Mouse (Mus musculus) v-Abl transformed pro-B cells (cell line): ENCODE data around the gene Gm20822.
"Not testable (repeated sequence)": the region's sequence is repeated elsewhere in the genome, so short reads cannot be mapped to it uniquely, and the experiment has no call there.

Experiments
- in situ Hi-C, 2 experiments: fragments of 400-800 bp; cut with MboI; formaldehyde crosslinking; loops; one replicate each; pipeline ENCODE4 v1.15.1; 2025; ENCODE audit not compliant: unreplicated experiment in 2 of 2

Gene Gm20822

GRCm38 (mm10) chrY:15884671-15885070 lies at the start of gene Gm20822:
Gene Gm20822, minus strand, starts transcription at chrY:15884771.
- in situ Hi-C loops, result not testable (repeated sequence)
